Mouse (Mus musculus) liver, adult 2 months (tissue): ENCODE measurements around the gene Dgat2.

Source experiments
- CTCF ChIP-seq: fragments of 200-500 bp; IDR thresholded peaks from 2 replicates; pipeline ENCODE4 v1.5.1; 2011; ENCODE audit warnings: low read depth, low read length, control low read depth
- POLR2A ChIP-seq: fragments of 200-500 bp; IDR thresholded peaks from 2 replicates; pipeline ENCODE4 v1.6.1; 2011; ENCODE audit warnings: low read length, control low read depth; ENCODE audit not compliant: insufficient read depth; ENCODE audit errors: extremely low read depth

GRCm38 (mm10) chr7:99185405-99185804 is 2.9 kb upstream of the Dgat2 start:
- TF ChIP-seq CTCF (no peak), POLR2A (no peak)
